Mouse (Mus musculus): Measurements from ENCODE around the gene Aoc2.

The Aoc2 gene

DNA sequence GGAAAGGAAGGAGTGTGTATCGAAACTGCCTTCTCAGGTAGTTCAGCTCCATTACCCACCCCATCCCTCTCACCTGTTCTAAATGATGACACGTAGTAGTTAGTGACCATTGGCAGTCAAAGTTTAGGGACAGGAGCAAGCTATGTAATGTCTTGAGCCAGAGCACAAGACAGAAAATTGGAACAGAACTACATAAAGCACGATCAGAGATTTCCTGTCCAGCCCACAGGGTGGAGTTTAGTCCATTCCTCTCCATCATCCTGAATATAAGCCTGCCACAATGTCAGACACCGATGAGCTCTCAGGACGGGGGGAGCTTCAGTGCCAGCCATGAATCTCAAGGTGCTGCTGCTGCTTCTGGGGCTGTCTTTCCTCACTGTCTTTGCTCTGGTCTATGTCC lies at the start of gene Aoc2:
Aoc2 (plus strand) TSS at position 301 of the 400 bp plus-strand sequence.
- no peak for DNase-seq (ENCODE audit: low read depth, low spot score)

DNA sequence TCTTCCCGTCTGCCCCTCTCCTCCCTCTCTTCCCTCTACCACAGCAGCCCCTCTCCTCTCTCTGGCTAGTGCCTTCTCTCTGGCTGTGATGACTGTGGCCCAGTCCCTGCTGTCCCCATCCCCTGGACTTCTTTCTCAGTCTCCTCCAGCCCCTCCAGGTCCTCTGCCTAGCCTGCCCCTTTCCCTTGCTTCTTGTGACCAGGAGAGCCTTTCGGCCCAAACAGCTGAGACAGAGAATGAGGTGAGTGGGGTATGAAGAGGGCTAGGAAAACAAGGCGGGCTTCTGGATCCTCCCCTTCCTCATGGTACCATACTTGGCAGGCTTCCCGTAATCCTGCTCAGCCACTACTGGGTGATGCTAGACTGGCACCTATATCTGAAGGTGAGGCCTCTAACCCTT lies 49.6 kb upstream of the Aoc2 start:
- no peak for DNase-seq (ENCODE audit: low read depth, low spot score)

GRCm38 (mm10) chr11:101276319-101277070 lies 48.4 kb upstream of the Aoc2 start:
- DNase-seq (ENCODE audit: low read depth, low spot score) = no peak

DNA sequence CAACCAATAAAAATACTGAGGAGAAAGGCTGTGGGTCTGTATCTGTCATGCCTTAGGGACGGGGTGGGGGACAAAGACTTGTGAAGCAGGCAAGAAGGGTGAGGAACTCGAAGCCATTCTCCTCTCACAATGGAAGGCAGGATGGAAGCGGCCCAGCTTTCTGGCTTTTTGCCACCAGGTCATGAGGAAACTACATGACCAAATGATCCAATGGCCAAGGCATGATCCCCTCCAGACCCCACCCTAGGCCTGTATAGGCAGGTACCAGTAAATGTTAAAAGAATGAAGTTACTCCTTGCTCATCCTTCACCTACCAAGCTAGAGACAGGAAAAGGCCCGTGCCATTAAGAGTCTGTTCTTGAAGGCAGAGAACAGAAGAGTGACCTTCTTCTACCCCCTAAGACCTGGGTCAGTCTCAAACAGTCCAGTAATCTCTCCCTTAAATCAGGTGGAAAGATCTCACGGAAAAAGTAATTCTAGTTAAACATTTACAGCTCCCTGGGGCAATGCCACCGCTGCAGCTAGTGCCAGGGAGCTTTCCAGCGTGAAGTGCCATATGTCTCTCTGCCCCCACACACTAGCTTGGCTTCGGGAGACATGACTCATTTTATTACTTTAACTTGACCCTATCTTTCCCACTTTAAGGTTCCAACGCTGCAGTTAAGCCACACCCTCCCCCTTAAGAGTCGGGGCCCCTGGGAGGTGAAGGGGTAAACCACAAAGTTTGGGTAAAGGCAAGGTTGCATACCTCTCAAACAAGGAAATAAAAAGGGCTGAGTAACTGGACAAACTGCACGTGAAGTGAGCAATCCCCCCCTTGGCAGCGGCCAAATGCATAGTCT lies 47.3 kb upstream of the Aoc2 start:
- DNase-seq (ENCODE audit: low read depth, low spot score) = no peak

- peak; percentile 93 for DNase-seq (ENCODE audit: low read depth, low spot score)
Measured at GRCm38 (mm10) chr11:101278223-101279192, 46.4 kb upstream of the Aoc2 start, which contains the start of the genes Cntd1 and Coa3. Cntd1 (plus strand) TSS chr11:101279012. Coa3 (minus strand) TSS chr11:101279114.

DNA sequence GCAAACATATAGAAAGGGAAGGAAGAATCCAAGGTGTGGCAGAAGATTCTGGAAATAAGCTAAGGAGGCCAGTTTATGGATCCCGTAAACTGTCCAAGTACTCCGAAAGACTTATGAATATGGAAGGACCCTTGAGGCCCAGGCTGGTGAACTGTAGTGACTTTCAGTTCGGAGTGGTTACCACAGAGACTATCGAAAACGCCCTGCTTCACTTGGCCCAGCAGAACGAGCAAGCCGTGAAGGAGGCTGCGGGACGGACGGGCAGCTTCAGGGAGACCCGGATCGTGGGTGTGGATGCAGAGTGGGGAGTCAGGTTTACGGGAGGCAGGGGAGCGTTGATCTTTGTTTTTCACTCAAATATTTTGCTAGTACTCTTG lies 45.7 kb upstream of the Aoc2 start:
- DNase-seq (ENCODE audit: low read depth, low spot score) = no peak

DNA sequence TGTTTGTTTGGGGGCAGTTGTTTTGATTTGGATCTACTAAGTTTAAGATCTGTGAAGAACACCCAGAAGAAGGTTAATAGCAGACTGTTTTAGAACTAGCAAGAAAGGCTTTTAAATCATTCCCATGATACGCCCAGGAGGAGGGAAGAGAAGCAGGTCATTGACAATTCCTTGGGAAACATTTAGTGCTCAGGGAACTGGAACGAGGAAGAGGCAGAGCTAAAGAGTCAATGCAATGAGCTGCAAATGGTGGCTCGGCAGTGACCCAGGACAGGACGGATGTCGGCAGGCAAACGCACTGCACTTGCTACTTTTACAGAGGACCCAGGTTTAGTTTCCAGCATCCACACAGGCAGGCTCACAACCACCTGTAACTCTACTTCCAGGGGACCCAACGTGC lies 44.0 kb upstream of the Aoc2 start:
- DNase-seq (ENCODE audit: low read depth, low spot score) = no peak

DNA sequence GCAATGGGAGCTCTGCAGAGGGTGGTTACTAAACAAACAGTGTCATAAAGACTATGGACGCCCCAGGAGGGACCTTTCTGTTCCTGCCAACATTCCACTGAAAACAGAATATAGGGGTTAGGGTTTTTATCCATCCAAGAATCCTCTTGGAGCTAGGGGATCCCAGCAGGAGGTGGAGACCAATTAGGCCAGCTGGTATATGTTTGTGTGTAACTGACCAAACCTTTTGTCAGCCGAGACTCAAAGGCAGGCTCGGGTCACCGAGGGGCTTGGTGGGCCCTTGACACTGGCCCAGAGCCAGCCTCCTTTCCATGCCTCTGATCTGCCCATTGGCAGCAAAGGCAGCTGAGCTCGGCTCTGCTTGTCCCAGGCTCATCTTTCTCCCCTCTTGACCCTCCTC lies 42.0 kb upstream of the Aoc2 start:
- DNase-seq (ENCODE audit: low read depth, low spot score) = no peak

GRCm38 (mm10) chr11:101283805-101284204 lies 41.1 kb upstream of the Aoc2 start:
- DNase-seq (ENCODE audit: low read depth, low spot score) = no peak

DNA sequence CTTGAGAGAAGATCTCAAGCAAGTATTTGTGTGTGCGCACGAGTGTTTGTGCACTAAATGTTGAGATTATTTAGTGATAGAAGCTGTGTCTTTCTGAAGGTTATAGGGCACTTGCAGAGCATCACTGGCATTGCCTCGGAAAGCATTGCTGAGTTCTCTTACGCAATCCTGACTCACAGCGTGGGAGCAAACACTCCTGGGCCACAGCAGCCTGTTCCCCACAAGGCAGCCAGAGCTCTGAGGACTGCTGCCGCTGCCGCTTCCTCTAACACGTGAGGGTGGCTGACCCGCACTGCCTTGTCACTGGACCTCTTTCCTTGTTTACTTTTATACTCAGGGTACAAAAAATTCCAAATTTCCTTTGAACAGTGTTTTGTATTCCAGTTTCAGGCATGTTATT lies 37.6 kb upstream of the Aoc2 start:
- DNase-seq (ENCODE audit: low read depth, low spot score) = no peak

DNA sequence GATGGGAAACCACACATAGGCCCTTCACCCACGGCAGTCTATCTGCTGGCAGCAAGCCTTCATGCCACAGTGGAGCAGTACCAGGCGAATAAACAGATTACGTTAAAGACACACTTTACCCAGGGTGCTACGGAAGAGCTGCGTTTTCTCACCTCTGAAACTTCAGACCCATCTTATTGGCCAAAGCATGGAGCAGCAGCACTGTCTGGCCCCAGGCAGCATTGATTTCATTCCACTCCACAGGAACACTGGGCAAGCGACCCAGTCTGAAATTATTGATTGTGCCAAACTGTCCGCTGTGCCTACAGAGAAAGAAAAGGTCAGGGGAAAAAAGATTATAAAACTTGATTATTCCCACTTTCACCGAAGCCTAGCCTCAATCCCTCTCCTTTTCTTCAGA lies 33.6 kb upstream of the Aoc2 start:
- no peak for DNase-seq (ENCODE audit: low read depth, low spot score)

DNA sequence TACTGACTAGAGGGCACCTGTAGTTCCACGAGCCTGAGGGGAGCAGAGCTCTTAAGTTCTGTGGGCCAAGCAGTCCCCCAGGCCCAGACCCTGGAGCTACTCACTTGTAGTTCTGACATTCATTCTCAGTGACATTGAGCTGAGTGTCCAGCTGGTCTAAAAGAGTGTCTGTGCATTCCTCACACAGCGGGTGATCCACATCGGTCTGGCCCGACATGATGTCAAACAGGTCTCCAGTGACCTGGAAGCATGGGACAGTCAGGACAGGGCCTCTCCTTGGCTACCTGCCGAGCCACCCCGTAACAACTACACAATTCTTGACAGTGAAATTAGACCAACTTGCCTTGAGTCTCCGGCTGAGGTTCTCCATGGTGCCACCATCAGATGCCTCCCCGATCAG lies 29.7 kb upstream of the Aoc2 start:
- no peak for DNase-seq (ENCODE audit: low read depth, low spot score)

GRCm38 (mm10) chr11:101300881-101301280 lies 24.0 kb upstream of the Aoc2 start:
- DNase-seq (ENCODE audit: low read depth, low spot score) = no peak

DNA sequence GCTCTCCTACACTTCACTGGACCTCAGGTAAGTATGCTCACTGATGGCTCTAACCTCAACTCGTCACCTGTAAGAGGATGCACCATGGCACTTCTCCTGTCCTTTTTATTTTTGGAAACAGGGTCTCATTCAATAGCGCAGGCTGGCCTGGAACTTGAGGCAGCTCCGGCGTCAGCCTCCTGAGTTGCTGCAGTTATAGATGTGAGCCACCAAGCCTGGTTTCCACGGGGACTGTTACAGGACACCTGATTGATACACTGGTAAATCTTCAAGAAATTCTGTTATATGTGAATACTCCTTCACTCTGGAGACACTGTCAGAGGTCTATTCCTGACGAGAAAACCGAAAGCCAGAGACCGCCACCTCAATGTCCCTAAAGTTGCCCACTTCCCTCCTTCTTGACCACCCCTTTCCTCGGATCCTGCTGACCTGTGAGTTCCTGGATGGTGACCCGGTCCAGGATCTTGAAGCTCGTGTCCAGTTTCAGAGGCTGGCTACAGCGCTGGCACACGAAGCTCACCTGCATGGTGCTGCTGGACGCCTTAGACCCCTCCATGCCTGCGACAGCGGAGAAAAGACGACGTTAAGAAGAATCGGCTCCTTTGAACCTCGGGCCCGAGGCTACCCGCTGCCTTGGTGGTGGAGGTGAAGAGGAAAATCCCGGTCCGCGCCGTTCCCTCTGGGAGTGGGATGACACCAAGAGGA lies 23.4 kb upstream of the Aoc2 start:
- DNase-seq (ENCODE audit: low read depth, low spot score) = no peak

DNA sequence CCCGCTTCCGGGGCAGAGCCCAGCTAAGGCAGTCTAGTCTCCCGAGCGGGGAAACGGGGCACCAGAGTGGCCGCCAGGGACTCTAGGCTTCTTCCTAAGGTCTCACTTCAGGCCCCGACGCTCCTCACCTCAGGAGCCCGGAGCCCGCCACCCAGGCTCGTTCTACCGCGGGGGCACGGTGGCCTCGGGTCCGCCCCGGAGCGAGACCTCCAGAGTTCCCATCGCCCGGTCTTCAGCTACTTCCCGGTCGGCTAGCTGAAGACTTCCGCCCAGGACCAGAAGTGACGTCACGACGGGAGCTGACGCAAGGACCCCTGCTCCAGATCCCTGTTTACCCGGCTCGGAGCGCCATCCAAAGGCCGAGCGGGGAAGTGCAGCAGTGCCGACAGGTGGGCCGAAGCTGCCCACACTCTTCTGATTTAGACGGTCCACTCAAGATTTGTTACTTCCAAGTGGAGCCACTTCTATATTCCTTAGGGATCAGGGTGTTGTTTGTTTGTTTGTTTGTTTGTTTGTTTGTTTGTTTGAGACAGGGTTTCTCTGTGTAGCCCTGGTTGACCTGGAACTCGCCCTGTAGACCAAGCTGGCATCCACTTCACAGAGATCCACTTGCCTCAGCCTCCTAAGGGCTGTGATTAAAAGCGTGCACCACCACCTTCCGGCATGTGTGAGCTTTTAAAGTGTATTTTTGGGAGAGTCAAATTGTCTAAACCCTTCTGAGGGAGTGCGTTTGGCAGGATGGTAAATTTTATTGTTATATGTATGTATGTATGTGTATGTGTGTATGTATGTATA lies 22.7 kb upstream of the Aoc2 start, which contains the start of gene Becn1:
Becn1 (minus strand) TSS at position 283 of the 795 bp plus-strand sequence.
- DNase-seq (ENCODE audit: low read depth, low spot score) = peak; percentile 96

DNA sequence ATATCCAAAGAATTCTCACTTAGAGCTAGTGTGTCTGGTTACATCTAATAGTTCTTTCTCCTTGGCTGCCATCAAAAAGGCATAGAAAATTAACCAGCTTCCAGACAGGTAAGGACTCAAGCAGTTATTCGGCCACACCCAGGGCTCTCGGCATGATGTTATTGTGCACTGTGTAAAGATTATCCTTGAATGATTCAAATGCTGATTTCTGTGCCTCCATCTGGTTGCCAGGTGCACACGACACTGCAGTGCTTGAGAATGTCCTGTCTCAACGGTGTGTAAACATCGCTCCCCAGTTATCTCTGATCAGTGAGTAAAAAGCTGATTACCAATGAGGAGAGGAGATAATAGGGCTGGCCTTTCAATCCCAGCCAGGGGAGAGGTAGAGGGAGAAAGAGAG lies 17.1 kb upstream of the Aoc2 start:
- no peak for DNase-seq (ENCODE audit: low read depth, low spot score)

DNA sequence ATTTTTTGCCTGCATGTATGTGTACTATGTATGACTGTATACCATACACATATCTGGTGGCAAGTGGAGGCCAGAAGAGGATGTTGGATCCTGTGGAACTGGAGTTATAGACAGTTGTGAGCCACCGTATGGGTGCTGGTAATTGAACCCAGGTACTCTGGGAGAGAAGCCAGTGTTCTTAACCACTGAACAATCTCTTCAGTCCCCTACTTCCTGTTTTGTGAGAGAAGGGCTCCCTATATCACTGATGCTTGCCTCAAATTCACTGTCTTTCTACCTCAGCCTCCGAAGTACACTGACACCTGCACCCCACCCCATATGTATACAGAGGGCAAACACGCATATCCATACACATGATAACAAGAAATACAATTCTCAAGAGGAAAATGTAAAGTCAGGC lies 13.8 kb upstream of the Aoc2 start:
- no peak for DNase-seq (ENCODE audit: low read depth, low spot score)

DNA sequence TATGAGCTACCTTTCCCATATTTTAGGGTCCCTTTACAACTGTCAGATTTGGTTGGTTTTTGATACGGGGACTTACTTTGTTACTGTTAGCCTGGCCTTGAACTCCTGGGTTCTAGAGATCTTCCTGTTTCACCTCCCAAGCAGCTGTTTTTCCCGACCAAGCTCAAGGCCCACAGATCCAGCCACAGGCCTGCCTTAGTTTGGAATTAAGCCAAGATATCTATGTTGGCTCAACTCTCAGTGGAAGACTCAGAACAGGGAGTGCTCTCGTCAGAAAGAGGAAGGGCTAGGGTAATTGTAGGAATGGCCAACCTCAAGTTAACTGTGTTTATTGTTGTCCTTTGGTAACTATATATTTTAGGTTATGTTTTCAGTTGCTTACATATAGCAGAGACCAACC lies 12.7 kb upstream of the Aoc2 start:
- no peak for DNase-seq (ENCODE audit: low read depth, low spot score)

DNA sequence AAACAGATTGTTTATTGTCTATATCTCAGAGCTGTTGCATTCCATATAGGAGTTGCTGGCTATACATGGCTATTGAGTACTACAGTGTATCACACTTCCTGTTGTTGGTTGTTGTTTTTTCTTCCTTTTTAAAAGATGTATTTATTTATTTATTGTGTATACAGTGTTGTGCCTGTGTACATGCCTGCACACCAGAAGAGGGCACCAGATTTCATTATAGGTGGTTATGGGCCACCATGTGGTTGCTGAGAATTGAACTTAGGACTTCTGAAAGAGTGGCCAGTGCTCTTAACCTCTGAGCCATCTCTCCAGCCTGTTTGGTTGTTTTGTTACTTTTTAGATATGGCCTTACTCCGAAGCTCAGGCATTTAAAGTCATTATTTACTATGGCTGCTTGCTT lies 10.3 kb upstream of the Aoc2 start:
- DNase-seq (ENCODE audit: low read depth, low spot score) = no peak

DNA sequence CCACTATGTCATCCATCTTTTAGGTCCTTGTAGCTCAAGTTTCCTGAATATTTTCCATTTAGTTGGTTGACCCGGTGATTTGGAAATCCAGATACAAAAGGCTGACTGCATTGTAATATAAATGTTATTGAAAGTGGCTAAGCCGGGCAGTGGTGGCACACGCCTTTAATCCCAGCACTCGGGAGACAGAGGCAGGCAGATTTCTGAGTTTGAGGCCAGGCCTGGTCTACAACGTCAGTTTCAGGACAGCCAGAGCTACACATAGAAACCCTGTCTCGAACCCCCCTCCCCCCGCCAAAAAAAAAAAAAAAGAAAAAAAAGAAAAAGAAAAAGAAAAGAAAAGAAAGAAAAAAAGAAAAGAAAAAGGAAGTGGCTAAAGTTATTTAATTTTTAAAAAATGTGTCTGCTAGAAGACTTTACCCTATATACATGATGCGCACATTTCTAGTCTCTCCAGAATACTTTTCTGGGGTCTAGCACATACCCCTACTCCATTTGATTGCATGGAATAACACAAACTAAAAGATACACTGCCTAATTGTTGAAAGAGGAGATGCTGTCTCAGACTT lies 9.7 kb upstream of the Aoc2 start:
- no peak for DNase-seq (ENCODE audit: low read depth, low spot score)

Measured in forelimb bud, embryonic 11.5 days (tissue).